Mouse (Mus musculus): ENCODE results near the gene Papss2. TPM values are rescaled to one million over a fixed set of nuclear protein-coding genes. Genes with fewer than 3 reads are reported as not detected.

Papss2 gene
- total RNA-seq (2021) = 1 to 10 TPM; 4.8 to 5.1 TPM
- long read RNA-seq, experiment 1, partial matches to known transcripts = 0 of 2 reads
- long read RNA-seq, experiment 1, other reads (novel, unspliced or antisense) = 0 of 2 reads
- long read RNA-seq, experiment 2, partial matches to known transcripts = 2 of 4 reads
- long read RNA-seq, experiment 2, other reads (novel, unspliced or antisense) = 0 of 4 reads

- intact Hi-C loops (cut with DNase I) = loop anchor here (5.0 to 10.0 kb wide), 2 partner anchors 37 to 89 kb away; no protein-coding TSS in a partner anchor
- H3K4me3 ChIP-seq = peak within 1 kb of the TSS; percentile 87
- peak within 1 kb of the TSS; percentile 82 for H3K27ac ChIP-seq
- DNase-seq = peak; percentile 84
- no peak for TF ChIP-seq CTCF (IDR thresholded peaks at IDR 0.05)
Observed at GRCm38 (mm10) chr19:32595506-32596286, at the start of gene Papss2. Papss2 (plus strand) TSS chr19:32595790.

DNA sequence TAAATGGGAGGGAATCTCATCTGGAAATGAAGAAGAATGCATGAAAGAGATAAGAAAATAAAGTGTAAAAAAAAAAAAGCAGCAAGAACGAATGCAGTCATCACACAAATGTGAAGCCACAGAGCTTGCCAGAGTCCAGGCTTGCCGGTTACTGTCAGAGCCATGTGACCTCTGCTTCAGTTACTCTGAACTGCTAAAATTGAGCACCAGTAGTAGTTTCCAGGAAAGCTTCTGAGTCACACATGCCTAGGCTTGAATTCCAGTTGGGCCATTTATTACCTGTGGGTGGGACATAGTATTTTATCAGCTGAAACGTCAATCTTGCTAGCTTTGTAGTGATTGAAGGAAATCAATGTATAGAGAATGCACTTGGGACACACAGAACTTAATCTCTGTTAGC, 48.2 kb upstream of the Papss2 start:
- no peak for TF ChIP-seq CTCF (IDR thresholded peaks at IDR 0.05)
- no peak overlapping the region for H3K27ac ChIP-seq
- no peak overlapping the region for H3K4me3 ChIP-seq
- intact Hi-C loops (cut with DNase I) = no loop called here
- peak; percentile 31 for DNase-seq

- DNase-seq = no peak
- intact Hi-C loops (cut with DNase I) = no loop called here
- TF ChIP-seq CTCF (IDR thresholded peaks at IDR 0.05) = no peak
- no peak overlapping the region for H3K27ac ChIP-seq
- H3K4me3 ChIP-seq = no peak overlapping the region
Observed at GRCm38 (mm10) chr19:32548202-32548601, 47.4 kb upstream of the Papss2 start.

DNA sequence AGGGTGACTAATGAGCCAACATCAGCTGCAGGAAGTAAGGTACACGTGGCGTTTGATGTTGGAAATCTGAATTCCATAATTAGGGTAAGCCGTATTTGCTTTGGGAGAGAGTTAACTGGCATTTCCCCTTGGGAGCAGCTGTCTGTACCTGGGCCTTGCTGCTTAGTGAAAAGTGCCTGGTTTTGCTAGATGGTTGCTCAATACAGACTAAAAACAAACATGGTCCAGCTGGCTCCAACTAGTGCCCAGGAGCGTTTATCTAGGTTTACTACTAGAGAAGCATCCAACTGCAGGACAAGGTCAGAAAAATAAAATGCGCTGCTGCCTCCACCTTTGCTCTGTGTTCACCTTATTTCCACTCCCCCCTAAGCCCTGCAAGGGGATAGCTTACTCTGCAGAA, 45.1 kb upstream of the Papss2 start:
- no peak overlapping the region for H3K27ac ChIP-seq

GRCm38 (mm10) chr19:32551442-32551841, 44.1 kb upstream of the Papss2 start:
- intact Hi-C loops (cut with DNase I) = no loop called here
- TF ChIP-seq CTCF (IDR thresholded peaks at IDR 0.05) = no peak
- no peak overlapping the region for H3K27ac ChIP-seq
- DNase-seq = no peak
- H3K4me3 ChIP-seq = no peak overlapping the region

More for the DNA sequence above, 45.1 kb upstream of the Papss2 start:
- no peak overlapping the region for H3K4me3 ChIP-seq
- TF ChIP-seq CTCF (IDR thresholded peaks at IDR 0.05) = no peak
- intact Hi-C loops (cut with DNase I) = no loop called here
- no peak for DNase-seq

DNA sequence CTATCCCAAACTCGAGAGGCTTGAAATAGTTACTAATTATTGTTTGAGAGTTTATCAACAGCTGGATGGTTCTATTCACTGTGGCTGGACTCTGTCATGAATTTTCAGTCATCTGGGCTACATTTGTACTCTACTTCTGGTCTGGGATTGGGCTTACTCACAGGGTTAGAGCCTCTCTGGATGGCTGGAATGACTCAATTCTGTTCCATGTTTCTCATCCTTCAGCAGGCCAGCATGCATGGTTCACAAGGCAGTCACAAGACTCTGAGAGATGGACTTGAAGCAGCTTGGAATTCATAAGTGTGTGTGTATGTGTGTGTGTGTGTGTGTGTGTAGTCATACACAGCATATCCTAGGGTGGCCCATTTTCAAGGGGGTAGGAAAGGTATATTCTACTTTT, 43.5 kb upstream of the Papss2 start:
- no peak overlapping the region for H3K4me3 ChIP-seq
- TF ChIP-seq CTCF (IDR thresholded peaks at IDR 0.05) = no peak
- intact Hi-C loops (cut with DNase I) = no loop called here
- no peak for DNase-seq
- no peak overlapping the region for H3K27ac ChIP-seq

- no peak for TF ChIP-seq CTCF (IDR thresholded peaks at IDR 0.05)
- intact Hi-C loops (cut with DNase I) = no loop called here
- no peak overlapping the region for H3K4me3 ChIP-seq
- no peak overlapping the region for H3K27ac ChIP-seq
- no peak for DNase-seq
Observed at GRCm38 (mm10) chr19:32553310-32553709, 42.3 kb upstream of the Papss2 start.

GRCm38 (mm10) chr19:32555257-32555656, 40.3 kb upstream of the Papss2 start:
- TF ChIP-seq CTCF (IDR thresholded peaks at IDR 0.05) = no peak
- Histone ChIP-seq H3K4me3 (no peak overlapping the region), H3K27ac (no peak overlapping the region)
- intact Hi-C loops (cut with DNase I) = no loop called here
- DNase-seq = no peak

GRCm38 (mm10) chr19:32567025-32567424, 28.6 kb upstream of the Papss2 start:
- intact Hi-C loops (cut with DNase I) = no loop called here
- no peak overlapping the region for H3K27ac ChIP-seq
- no peak for TF ChIP-seq CTCF (IDR thresholded peaks at IDR 0.05)
- DNase-seq = no peak
- no peak overlapping the region for H3K4me3 ChIP-seq

DNA sequence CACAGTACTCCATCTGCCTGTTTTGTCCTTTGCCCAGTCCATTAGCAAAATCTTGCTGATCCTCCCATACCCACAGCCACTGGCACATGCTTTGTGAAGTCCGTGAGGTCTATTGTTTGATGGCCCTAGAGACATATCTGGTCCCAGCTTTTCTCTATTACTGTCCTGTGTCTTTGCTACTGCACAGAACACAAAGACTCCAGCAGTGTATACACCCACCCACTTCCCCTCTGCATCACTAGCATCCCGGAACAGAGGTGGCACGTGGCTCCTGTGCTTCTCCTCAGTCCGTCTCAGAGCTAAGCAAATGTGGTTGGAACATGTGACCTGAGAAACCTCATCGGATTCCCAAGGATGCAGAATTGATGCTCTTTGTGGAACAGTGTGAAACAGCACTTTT, 28.1 kb upstream of the Papss2 start:
- Histone ChIP-seq H3K4me3 (no peak overlapping the region), H3K27ac (no peak overlapping the region)
- TF ChIP-seq CTCF (IDR thresholded peaks at IDR 0.05) = no peak
- intact Hi-C loops (cut with DNase I) = no loop called here
- DNase-seq = no peak

DNA sequence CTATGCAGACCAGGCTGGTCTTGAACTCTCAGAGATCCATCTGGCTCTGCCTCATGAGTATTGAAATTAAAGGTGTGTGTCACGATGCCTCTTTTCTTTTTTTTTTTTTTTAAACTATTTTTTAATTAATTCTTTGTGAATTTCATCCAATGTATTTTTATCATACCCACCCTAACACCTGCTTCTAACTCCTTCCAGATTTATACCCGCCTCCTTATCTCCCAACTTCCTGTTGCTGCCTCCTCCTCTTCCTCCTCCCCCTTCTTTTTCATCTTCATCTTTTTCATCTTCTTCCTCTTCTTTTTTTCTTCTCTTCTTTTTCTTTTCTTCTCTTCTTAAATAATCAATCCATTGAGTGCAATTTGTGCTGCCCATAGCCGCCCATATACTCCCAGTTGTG, 27.1 kb upstream of the Papss2 start:
- no peak overlapping the region for H3K4me3 ChIP-seq
- no peak overlapping the region for H3K27ac ChIP-seq
- intact Hi-C loops (cut with DNase I) = no loop called here
- no peak for TF ChIP-seq CTCF (IDR thresholded peaks at IDR 0.05)
- no peak for DNase-seq

GRCm38 (mm10) chr19:32568961-32569653, 26.5 kb upstream of the Papss2 start:
- intact Hi-C loops (cut with DNase I) = no loop called here
- TF ChIP-seq CTCF (IDR thresholded peaks at IDR 0.05) = no peak
- Histone ChIP-seq H3K27ac (no peak overlapping the region), H3K4me3 (no peak overlapping the region)
- no peak for DNase-seq

- TF ChIP-seq CTCF (IDR thresholded peaks at IDR 0.05) = no peak
- no peak overlapping the region for H3K4me3 ChIP-seq
- DNase-seq = no peak
- intact Hi-C loops (cut with DNase I) = no loop called here
- no peak overlapping the region for H3K27ac ChIP-seq
Observed at GRCm38 (mm10) chr19:32569725-32570124, 25.9 kb upstream of the Papss2 start.

All from gastrocnemius, adult 2 months (tissue).